Mouse (Mus musculus): ENCODE results near the gene Lmo3. TPM values are rescaled to one million over a fixed set of nuclear protein-coding genes. Genes with fewer than 3 reads are reported as not detected.
A peak's percentile ranks its signal among the peaks of the same experiment; 100 is the strongest.

Lmo3 gene
- polyA plus RNA-seq, 1 experiment from 2014 or later, result 11.3 TPM

DNA sequence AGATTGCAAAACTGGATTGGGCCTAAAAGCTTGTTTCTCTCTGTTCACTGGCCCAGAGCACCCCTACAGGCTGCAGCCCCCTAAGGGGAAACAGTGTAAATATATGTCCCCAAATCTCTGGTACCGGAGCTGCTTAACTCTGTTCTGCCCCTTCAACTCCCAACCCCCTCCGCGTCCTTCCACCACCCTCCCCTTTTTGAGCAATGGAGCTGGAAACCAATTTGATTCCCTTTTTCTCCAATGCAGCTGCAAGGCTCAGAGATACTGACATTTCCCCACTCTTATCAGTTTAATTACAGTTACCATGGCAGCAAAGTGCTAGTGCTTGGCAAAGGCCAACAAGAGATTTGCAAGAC lies 161.3 kb downstream of the Lmo3 start:
- Histone ChIP-seq H3K9ac (ENCODE audit: low read length) (peak overlapping the region; percentile 58), H3K27ac (ENCODE audit: low read depth, low read length) (peak overlapping the region; percentile 49; the same call in 1 of the 2 replicates), H3K4me2 (ENCODE audit: low read depth) (peak overlapping the region; percentile 73), H3K4me1 (ENCODE audit: control insufficient read depth, insufficient read depth, low read length) (peaks cover 11% of the 10 kb centered on the region; the same call in 1 of the 2 replicates), H3K9me3 (ENCODE audit: control insufficient read depth, low read length) (no peaks in the 10 kb centered on the region), H3K4me3 (ENCODE audit: low read depth, low read length) (peak overlapping the region; percentile 37), H3K36me3 (ENCODE audit: control insufficient read depth, insufficient read depth, low read length) (no peaks in the 10 kb centered on the region), H3K27me3 (ENCODE audit: control insufficient read depth, insufficient read depth, low read length) (0 out of 2 replicates have a peak, but pooled peaks cover 2% of the 10 kb centered on the region)
- ATAC-seq (ENCODE audit: insufficient read depth, low FRiP score, low TSS enrichment), result peak; percentile 37
- peak; percentile 35 for DNase-seq (ENCODE audit: low spot score)
- 7% methylated on average over 3 of the region's 3 CpGs for WGBS

DNA sequence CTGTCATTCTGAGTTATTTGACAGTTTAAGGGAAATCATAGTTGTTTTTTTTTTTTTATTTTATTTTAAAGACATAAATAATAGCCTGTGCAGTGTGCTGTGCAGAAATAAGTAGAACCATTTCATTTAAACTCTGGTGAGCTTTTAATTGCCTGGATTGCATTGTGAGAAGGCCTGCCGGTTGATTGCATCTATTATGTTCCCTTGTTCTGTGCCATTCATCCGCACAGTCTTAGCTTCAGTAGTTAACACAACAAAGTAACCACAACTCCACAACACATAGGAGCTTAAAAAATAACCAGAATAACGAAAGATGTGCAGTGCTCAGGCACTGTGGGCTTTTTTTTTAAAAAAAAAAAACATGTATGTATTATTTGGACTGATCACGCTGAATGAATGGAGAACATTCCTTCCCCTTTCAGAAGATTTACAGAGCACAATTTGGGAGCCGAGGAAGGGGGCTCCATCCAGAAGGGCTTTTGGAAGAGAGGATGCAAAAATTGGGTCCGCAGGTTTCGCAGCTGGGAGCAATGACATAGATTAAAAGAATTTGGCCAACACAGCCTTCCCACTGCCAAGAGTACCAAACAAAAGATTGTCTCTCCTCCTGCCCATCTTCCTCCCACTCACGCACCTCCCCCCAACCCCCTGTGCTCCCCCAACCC lies 161.8 kb downstream of the Lmo3 start:
- Histone ChIP-seq H3K9me3 (ENCODE audit: control insufficient read depth, low read length) (no peaks in the 10 kb centered on the region), H3K9ac (ENCODE audit: low read length) (peak overlapping the region; percentile 35), H3K4me2 (ENCODE audit: low read depth) (peak overlapping the region; percentile 73), H3K4me3 (ENCODE audit: low read depth, low read length) (peak overlapping the region; percentile 37), H3K36me3 (ENCODE audit: control insufficient read depth, insufficient read depth, low read length) (no peaks in the 10 kb centered on the region), H3K27ac (ENCODE audit: low read depth, low read length) (peak overlapping the region; percentile 49; the same call in 1 of the 2 replicates), H3K4me1 (ENCODE audit: control insufficient read depth, insufficient read depth, low read length) (peaks cover 11% of the 10 kb centered on the region; the same call in 1 of the 2 replicates), H3K27me3 (ENCODE audit: control insufficient read depth, insufficient read depth, low read length) (0 out of 2 replicates have a peak, but pooled peaks cover 2% of the 10 kb centered on the region)
- peak; percentile 28; the same call in 1 of the 2 replicates for ATAC-seq (ENCODE audit: insufficient read depth, low FRiP score, low TSS enrichment)
- 18% methylated on average over 8 of the region's 8 CpGs for WGBS
- no peak for DNase-seq (ENCODE audit: low spot score)

DNA sequence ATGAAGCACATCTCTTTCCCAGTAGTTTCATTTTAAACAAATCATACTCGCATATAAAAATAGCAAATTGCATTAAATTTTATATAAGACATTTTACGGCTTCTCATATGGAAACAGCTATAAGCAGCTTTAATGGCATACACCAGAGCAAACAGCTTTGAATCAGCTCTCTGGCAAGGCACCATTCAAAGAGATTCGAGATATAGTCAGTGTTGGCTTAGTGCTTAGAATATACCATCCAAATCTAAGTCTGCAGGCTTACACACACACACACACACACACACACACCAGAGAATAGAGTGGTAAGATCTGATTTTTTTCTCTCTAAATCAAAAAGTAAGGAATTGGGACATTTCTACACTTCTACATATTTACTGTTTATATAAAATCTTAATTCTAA lies 169.7 kb downstream of the Lmo3 start:
- no peak for ATAC-seq (ENCODE audit: insufficient read depth, low FRiP score, low TSS enrichment)
- no peaks in the 10 kb centered on the region for H3K4me1 ChIP-seq (ENCODE audit: control insufficient read depth, insufficient read depth, low read length)
- no peak overlapping the region for H3K4me3 ChIP-seq (ENCODE audit: low read depth, low read length)
- H3K9ac ChIP-seq (ENCODE audit: low read length), result no peak overlapping the region
- no peaks in the 10 kb centered on the region for H3K27me3 ChIP-seq (ENCODE audit: control insufficient read depth, insufficient read depth, low read length)
- no peak overlapping the region for H3K27ac ChIP-seq (ENCODE audit: low read depth, low read length)
- H3K9me3 ChIP-seq (ENCODE audit: control insufficient read depth, low read length), result no peaks in the 10 kb centered on the region
- 89% methylated on average over 3 of the region's 3 CpGs for WGBS
- no peak overlapping the region for H3K4me2 ChIP-seq (ENCODE audit: low read depth)
- no peak for DNase-seq (ENCODE audit: low spot score)
- H3K36me3 ChIP-seq (ENCODE audit: control insufficient read depth, insufficient read depth, low read length), result no peaks in the 10 kb centered on the region

- Histone ChIP-seq H3K36me3 (ENCODE audit: control insufficient read depth, insufficient read depth, low read length) (no peaks in the 10 kb centered on the region), H3K4me2 (ENCODE audit: low read depth) (no peak overlapping the region), H3K4me1 (ENCODE audit: control insufficient read depth, insufficient read depth, low read length) (no peaks in the 10 kb centered on the region), H3K27ac (ENCODE audit: low read depth, low read length) (no peak overlapping the region), H3K4me3 (ENCODE audit: low read depth, low read length) (no peak overlapping the region), H3K27me3 (ENCODE audit: control insufficient read depth, insufficient read depth, low read length) (no peaks in the 10 kb centered on the region), H3K9me3 (ENCODE audit: control insufficient read depth, low read length) (no peaks in the 10 kb centered on the region), H3K9ac (ENCODE audit: low read length) (no peak overlapping the region)
- no peak for DNase-seq (ENCODE audit: low spot score)
- WGBS, result 79% methylated on average over 6 of the region's 6 CpGs
- no peak for ATAC-seq (ENCODE audit: insufficient read depth, low FRiP score, low TSS enrichment)
Observed at GRCm38 (mm10) chr6:138402031-138402430, 179.7 kb downstream of the Lmo3 start.

- Histone ChIP-seq H3K27me3 (ENCODE audit: control insufficient read depth, insufficient read depth, low read length) (no peaks in the 10 kb centered on the region), H3K36me3 (ENCODE audit: control insufficient read depth, insufficient read depth, low read length) (no peaks in the 10 kb centered on the region), H3K4me1 (ENCODE audit: control insufficient read depth, insufficient read depth, low read length) (no peaks in the 10 kb centered on the region), H3K27ac (ENCODE audit: low read depth, low read length) (no peak overlapping the region), H3K4me3 (ENCODE audit: low read depth, low read length) (no peak overlapping the region), H3K9me3 (ENCODE audit: control insufficient read depth, low read length) (no peaks in the 10 kb centered on the region), H3K4me2 (ENCODE audit: low read depth) (no peak overlapping the region), H3K9ac (ENCODE audit: low read length) (no peak overlapping the region)
- WGBS, result 100% methylated on average over 1 of the region's 1 CpGs
- DNase-seq (ENCODE audit: low spot score) (no peak), ATAC-seq (ENCODE audit: insufficient read depth, low FRiP score, low TSS enrichment) (no peak)
Observed at GRCm38 (mm10) chr6:138398836-138399235, 182.9 kb downstream of the Lmo3 start.

- no peak overlapping the region for H3K27ac ChIP-seq (ENCODE audit: low read depth, low read length)
- H3K4me3 ChIP-seq (ENCODE audit: low read depth, low read length), result no peak overlapping the region
- no peaks in the 10 kb centered on the region for H3K27me3 ChIP-seq (ENCODE audit: control insufficient read depth, insufficient read depth, low read length)
- DNase-seq (ENCODE audit: low spot score) (no peak), ATAC-seq (ENCODE audit: insufficient read depth, low FRiP score, low TSS enrichment) (no peak)
- no peaks in the 10 kb centered on the region for H3K36me3 ChIP-seq (ENCODE audit: control insufficient read depth, insufficient read depth, low read length)
- no peaks in the 10 kb centered on the region for H3K4me1 ChIP-seq (ENCODE audit: control insufficient read depth, insufficient read depth, low read length)
- H3K9me3 ChIP-seq (ENCODE audit: control insufficient read depth, low read length), result no peaks in the 10 kb centered on the region
- H3K9ac ChIP-seq (ENCODE audit: low read length), result no peak overlapping the region
- 66% methylated on average over 5 of the region's 5 CpGs for WGBS
- H3K4me2 ChIP-seq (ENCODE audit: low read depth), result no peak overlapping the region
Observed at GRCm38 (mm10) chr6:138391085-138391484, 190.7 kb downstream of the Lmo3 start.

DNA sequence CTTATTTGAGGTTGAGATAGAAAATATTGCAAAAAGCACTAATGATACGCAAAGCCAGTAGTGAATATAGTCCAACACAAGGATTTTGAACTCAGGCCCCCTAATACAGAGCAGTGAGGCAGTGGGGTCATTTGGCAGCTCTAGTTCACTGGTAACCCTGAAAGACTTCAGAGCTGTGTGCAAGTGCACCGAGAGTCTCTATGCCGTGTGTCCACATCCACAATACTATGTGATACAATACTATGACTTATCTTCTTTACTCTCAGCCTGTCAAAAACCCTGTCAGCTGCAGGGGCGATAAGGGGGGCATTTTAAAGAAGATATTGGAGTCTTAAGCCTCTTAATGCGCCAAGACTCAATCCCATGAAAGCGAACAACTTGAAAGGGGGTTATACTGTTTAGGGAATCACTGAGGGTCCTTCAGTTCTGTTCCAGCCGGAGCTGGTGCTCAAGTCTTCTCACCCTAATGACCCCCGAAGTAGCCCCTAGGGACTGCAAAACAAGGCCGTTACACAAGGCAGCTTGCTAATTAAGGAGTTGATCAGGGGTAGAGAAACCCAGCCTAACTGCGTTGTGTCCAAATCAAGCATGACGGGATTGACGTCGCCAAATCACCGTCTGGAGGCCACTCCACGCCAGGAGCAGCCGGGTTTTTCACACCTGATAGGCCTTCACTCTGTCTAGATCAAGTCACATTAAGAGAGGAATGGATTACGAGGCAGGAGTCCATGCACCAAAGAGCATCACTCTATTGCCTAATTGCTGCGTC lies 193.4 kb downstream of the Lmo3 start:
- WGBS, result 70% methylated on average over 18 of the region's 18 CpGs

GRCm38 (mm10) chr6:138383208-138383607 lies 198.6 kb downstream of the Lmo3 start:
- Histone ChIP-seq H3K4me3 (ENCODE audit: low read depth, low read length) (no peak overlapping the region), H3K27me3 (ENCODE audit: control insufficient read depth, insufficient read depth, low read length) (no peaks in the 10 kb centered on the region), H3K4me1 (ENCODE audit: control insufficient read depth, insufficient read depth, low read length) (no peaks in the 10 kb centered on the region), H3K4me2 (ENCODE audit: low read depth) (no peak overlapping the region), H3K9me3 (ENCODE audit: control insufficient read depth, low read length) (no peaks in the 10 kb centered on the region), H3K27ac (ENCODE audit: low read depth, low read length) (no peak overlapping the region), H3K36me3 (ENCODE audit: control insufficient read depth, insufficient read depth, low read length) (no peaks in the 10 kb centered on the region), H3K9ac (ENCODE audit: low read length) (no peak overlapping the region)
- WGBS, result 88% methylated on average over 1 of the region's 1 CpGs
- ATAC-seq (ENCODE audit: insufficient read depth, low FRiP score, low TSS enrichment) (no peak), DNase-seq (ENCODE audit: low spot score) (no peak)

More for the DNA sequence above, 193.4 kb downstream of the Lmo3 start:
- ATAC-seq (ENCODE audit: insufficient read depth, low FRiP score, low TSS enrichment) (peak; percentile 33; the same call in 1 of the 2 replicates), DNase-seq (ENCODE audit: low spot score) (peak; percentile 18)
- Histone ChIP-seq H3K4me1 (ENCODE audit: control insufficient read depth, insufficient read depth, low read length) (no peaks in the 10 kb centered on the region), H3K27ac (ENCODE audit: low read depth, low read length) (no peak overlapping the region), H3K9ac (ENCODE audit: low read length) (no peak overlapping the region), H3K9me3 (ENCODE audit: control insufficient read depth, low read length) (no peaks in the 10 kb centered on the region), H3K4me3 (ENCODE audit: low read depth, low read length) (no peak overlapping the region), H3K4me2 (ENCODE audit: low read depth) (no peak overlapping the region), H3K27me3 (ENCODE audit: control insufficient read depth, insufficient read depth, low read length) (no peaks in the 10 kb centered on the region), H3K36me3 (ENCODE audit: control insufficient read depth, insufficient read depth, low read length) (no peaks in the 10 kb centered on the region)
